Mouse (Mus musculus) E14TG2a.4 (cell line): Measurements from ENCODE around the gene Snx18.

ENCODE experiments used
- CTCF ChIP-seq: conservative IDR thresholded peaks from 2 replicates; pipeline ENCODE4 v1.5.1; 2014; ENCODE audit warnings: low read length
- NANOG ChIP-seq: IDR thresholded peaks from 2 replicates; pipeline ENCODE4 v1.6.1; 2014; ENCODE audit warnings: borderline replicate concordance, low read length, mixed read lengths
- POU5F1 ChIP-seq: IDR thresholded peaks from 2 replicates; pipeline ENCODE4 v1.6.1; 2014; ENCODE audit warnings: low read length, borderline replicate concordance

GRCm38 (mm10) chr13:113660576-113661310, 42.4 kb upstream of the Snx18 start:
- TF ChIP-seq CTCF (no peak), POU5F1 (no peak), NANOG (no peak)
